Mouse (Mus musculus) MEL (cell line): Measurements from ENCODE around the gene Psmd5.

Experiments used
- CHD2 ChIP-seq: IDR thresholded peaks from 2 replicates; pipeline ENCODE4 v1.6.1; 2011; ENCODE audit warnings: low read length, improper control_type of control experiment
- CTCF ChIP-seq, 3 experiments: IDR thresholded peaks in 2 of 3; conservative IDR thresholded peaks in 1 of 3; 2 replicates each; pipeline ENCODE4 v1.5.1; 2011 to 2012; ENCODE audit warnings: low read length in 3 of 3, low read depth in 2 of 3, mild to moderate bottlenecking in 2 of 3, improper control_type of control experiment in 1 of 3, inconsistent platforms in 1 of 3, mixed read lengths in 1 of 3, moderate library complexity in 1 of 3; ENCODE audit not compliant: control insufficient read depth in 1 of 3, insufficient read depth in 1 of 3, poor library complexity in 1 of 3, severe bottlenecking in 1 of 3
- EP300 ChIP-seq, 2 experiments: IDR thresholded peaks; 2 replicates each; pipeline ENCODE4 v1.6.1; 2011; ENCODE audit warnings: improper control_type of control experiment in 2 of 2, low read length in 2 of 2, low read depth in 1 of 2, mild to moderate bottlenecking in 1 of 2
- MAFK ChIP-seq: IDR thresholded peaks from 2 replicates; pipeline ENCODE4 v1.6.1; 2011; ENCODE audit warnings: low read depth, mild to moderate bottlenecking, low read length, improper control_type of control experiment, borderline replicate concordance
- POLR2A ChIP-seq, 2 experiments: IDR thresholded peaks; 2 replicates each; pipeline ENCODE4 v1.6.1; 2011 to 2012; ENCODE audit warnings: low read length in 2 of 2, mild to moderate bottlenecking in 2 of 2, control low read depth in 1 of 2, improper control_type of control experiment in 1 of 2, low read depth in 1 of 2, moderate library complexity in 1 of 2; ENCODE audit not compliant: control insufficient read depth in 1 of 2, insufficient read depth in 1 of 2, poor library complexity in 1 of 2
- TCF12 ChIP-seq: IDR thresholded peaks from 2 replicates; pipeline ENCODE4 v1.6.1; 2014; ENCODE audit warnings: low read depth, mild to moderate bottlenecking, inconsistent platforms, low read length, improper control_type of control experiment, moderate library complexity

GRCm38 (mm10) chr2:34828026-34828425, 46.7 kb downstream of the Psmd5 start:
- TF ChIP-seq CTCF (IDR thresholded peaks at IDR 0.05 in 2 of 3, conservative IDR thresholded peaks at IDR 0.05 in 1 of 3; ENCODE audit: control insufficient read depth in 1 of 3, insufficient read depth in 1 of 3, low read depth in 2 of 3, low read length in 3 of 3, poor library complexity in 1 of 3, severe bottlenecking in 1 of 3) (no peak), CHD2 (no peak), EP300 (IDR thresholded peaks at IDR 0.05; ENCODE audit: low read depth in 1 of 2, low read length in 2 of 2) (no peak), POLR2A (IDR thresholded peaks at IDR 0.05; ENCODE audit: control insufficient read depth in 1 of 2, insufficient read depth in 1 of 2, low read depth in 1 of 2, low read length in 2 of 2, poor library complexity in 1 of 2) (no peak; a peak in 1 of 4 replicates), MAFK (no peak), TCF12 (no peak)
